Mouse (Mus musculus) A20 (cell line): ENCODE results near the gene Pear1.

Experiments
- DNase-seq: peaks from one replicate; pipeline ENCODE4 v3.0.0-alpha.2; 2011; ENCODE audit warnings: low read depth, low spot score

Pear1 gene

DNA sequence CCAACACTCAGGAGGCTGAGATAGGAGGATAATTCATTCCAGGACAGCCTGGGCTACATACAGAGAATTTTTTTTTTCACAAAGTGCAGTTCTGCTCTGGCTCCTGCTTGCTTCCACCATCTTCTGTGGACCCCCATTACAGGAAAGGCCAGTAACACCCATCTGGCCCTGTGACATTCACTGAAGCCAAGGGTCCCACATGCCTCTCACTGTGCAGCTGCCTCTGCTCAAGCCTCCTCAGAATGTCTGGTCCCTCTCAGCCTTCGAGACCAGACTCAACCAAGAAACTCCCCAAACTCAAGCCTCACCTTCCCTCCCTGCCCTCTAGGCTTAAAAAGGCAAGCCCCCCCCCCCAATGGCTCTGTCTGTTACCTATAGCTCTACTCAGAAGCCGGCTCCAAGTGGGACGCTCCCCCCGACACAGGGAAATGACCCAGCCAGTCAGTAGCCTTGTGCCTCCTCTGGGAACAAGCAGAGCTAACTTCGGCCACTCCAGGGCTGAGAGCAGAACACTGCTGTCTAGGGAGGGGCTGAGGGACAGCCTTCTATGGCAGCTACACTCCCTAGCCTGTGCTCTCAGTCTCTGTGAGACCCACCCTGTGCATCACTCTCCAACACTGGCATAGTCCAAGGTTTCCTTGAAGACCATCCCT lies 58.3 kb downstream of the Pear1 start:
- no peak for DNase-seq

DNA sequence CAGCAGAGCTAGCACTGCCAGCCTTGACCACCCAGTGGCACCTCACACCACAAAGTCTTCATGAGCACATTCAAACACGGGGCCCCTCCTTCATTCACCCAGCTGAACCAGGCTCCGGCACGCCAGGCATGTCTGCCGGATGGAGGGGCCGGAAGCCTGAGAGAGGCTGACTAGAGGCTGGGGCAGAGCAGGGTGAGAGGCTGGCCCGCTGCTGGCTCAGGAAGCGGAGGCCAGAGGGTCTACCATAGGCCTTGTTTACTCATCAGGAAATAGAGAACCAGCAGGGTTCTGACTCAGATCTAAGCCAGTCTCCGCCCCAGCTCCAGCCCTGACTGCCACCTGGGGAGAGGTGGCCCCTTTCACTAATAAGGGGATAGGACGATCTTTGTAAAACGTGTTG lies 59.0 kb downstream of the Pear1 start:
- DNase-seq, result peak; percentile 39

DNA sequence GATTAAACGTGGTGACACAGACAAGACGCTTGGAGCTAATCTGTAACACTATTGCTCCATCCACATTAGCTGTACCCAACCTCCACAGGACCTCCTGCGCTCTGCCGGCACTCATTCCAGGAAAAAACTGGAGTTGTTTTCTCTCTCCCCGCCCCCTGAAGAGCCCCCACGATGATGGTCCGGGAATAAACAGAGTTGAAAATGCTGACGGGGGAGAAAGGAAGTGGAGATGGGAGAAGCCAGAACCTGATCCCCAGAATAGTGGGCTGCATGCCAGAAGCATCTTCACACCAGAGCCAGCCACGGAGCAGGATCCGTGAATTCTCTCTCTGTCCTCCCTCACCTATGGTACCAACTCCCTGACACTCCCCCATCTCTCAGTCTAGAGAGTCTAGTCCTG lies 59.6 kb downstream of the Pear1 start:
- no peak for DNase-seq

DNA sequence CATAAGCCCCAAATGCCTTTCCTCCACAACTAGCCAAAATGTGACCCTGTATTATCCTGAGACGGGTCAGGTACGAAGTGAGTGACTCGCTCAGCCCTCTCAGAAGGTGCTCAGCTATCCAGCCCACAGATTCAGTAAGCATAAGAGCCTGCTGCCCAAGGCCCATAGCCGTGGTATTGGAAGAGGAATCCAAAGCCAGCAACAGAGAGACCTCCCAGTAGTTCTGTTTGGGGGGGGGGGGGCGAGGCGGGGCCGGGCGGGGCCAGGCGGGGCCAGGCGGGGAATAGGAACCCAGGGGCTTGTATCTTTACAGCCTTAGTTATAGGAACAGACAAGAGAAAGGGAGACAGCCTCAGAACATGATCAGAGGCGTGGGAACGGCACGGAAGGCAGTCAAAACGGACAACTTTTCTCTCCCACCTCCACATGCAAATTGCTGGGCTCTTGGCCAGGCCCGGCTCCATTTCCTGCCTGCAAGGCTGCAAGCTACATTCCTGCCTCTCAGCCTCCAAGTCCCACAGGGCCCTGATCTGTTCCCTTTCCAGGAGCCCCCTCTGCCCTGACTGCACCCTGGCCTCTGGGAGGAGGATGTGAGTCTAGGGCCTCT lies 60.3 kb downstream of the Pear1 start:
- DNase-seq, result no peak

DNA sequence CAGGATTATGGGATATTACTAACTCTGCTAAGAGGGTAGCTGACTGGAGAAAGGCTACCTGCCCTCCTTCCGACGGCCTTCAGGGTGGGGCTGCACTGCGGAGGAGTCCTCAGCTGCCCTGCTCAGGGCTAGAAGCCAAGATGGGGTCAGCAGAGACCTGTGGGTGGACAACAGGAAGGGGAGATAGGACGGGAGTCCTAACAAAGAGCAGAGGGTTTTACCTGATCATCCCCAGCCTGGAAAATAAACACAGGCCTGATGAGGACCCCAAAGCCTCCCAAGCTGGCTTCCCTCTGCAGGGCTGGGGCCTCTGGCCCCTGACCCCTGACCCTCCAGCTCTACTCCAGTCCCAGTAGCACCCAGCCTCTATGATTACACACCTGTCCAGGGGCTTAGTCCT lies 60.9 kb downstream of the Pear1 start:
- DNase-seq, result no peak

DNA sequence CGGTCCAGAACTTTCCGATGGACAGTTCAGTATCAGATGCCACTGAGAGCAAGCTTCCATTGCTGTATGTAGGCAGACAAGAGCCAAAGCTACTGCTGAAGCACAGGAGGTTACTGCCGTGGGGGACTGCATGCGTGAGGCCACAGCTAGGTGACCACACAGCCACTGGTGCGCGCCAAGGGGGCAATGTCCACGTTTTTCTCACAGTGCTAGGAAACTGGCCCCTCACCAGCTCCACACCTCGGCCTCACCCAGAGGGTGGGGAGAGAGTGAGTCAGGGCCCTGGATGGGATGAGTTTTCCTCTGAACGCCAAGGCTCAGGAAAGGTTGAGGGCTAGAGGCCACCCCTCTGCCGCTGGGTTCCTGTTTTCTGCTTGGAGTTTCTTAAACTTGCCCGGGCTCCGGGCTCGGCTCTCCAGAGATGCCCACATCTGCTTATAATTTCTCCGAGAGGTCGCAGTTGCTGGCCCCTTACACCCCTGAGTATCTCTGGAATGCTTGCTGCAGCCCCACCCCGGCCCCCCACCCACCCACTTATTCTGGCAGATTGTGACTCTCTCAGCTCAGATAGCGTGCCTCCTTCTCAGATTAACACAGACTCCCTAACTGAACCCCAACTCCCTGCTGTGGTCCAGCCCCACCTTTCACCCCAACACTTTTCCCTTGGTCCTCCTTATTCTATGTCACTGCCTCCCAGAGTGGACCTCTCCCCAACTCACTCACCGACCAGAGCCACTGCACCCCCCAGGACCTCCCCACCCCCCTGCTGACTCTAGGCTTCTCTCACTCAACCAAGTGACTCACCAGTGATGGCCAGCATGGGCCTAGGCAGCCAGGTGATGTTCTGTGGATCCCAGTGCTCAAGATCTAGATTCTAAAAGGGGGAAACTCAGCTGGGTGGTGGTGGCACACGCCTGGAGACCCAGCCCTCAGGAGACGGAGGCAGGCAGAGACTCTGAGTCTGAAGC lies 62.4 kb downstream of the Pear1 start:
- DNase-seq, result no peak

DNA sequence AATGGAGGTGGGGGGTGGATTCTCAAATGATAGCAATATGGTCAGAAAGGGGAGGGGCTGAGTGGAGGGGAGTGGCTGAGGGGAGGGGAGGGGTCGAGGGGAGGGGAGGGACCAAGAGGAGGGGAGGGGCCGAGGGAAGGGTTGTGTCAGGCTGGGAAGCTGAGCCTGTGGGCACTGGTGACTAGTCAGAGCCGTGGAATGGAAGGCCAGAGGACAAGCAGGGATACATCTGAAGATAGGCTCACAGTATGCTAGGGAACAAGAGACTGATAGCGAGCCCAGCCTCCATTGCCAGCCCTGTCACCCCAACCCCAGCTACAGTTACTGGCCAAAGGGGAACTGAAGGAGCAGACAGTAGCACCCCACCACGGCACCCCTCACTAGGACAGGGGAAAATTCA lies 65.5 kb downstream of the Pear1 start:
- DNase-seq, result peak; percentile 42

DNA sequence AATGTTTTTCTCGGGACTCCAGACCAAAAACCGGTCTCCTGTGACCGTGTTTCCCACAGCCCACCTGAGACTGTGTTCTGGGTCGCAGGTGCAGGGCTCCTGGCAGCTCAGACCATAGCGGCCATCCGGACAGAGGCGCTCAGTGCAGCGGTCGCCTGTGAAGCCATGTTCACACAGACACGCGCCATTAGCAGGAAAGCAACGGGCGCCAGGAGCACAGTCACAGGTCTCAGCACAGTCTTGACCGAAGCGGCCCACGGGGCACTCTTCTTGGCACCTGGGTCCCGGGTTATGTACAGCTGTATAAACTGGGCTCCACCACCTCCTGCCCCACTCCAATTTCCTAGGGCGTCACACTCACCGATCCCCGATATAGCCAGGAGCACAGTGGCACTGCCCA lies 67.6 kb downstream of the Pear1 start:
- DNase-seq, result no peak

DNA sequence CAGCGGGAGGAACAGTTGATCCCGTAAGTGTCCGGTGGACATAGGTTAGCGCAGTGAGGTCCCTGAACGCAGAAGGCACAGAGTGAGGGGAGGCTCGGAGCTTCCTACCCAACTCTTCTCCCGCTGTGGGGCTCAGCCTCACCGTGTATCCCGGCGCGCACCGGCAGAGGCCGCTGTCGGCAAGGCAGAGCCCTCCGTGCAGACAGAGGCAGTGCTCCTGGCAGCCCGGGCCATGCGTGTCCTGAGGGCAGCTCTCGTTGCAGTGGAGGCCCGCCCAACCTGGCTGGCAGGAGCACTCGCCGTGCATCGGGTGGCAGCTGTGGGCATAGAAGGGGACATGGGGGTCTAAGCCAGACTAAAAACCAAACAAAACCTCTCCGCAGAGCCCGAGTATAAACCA lies 68.1 kb downstream of the Pear1 start:
- no peak for DNase-seq

DNA sequence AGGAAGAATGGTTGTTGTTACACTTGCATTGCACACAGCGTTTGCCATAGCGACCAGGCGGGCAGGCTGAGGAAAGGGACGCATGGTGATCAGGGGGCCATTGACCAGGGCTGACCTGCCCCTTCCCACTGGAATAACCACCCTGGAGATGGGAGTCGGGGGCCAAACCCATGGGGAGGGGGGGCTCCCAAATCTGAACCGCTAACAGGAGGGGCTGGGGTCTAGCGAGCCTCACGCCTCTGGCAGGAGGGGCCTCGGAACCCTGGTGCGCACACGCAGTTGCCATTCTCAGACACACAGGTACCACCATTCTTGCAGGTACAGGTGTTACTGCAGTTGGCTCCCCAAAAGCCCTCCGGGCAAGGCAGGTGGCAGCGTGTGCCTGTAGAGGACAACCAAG lies 70.3 kb downstream of the Pear1 start:
- no peak for DNase-seq

DNA sequence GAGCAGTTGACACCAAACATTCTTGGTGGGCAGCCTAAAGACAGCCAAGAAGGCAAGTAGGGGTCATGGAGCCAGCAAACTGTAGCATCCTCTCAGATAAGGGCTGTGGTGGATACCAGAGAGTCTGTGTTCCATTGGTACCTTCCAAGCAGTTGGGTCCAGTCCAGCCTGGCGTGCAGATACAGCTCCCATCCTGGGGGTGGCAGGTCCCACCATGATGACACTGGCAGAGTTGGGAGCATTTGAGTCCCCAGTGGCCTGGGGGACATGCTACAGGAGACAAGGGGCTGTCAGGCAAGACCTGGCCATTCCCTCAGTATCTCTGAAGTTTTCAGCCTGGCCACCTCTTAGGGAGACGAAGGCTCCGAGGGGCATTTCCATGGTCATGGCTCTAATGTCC lies 71.5 kb downstream of the Pear1 start:
- no peak for DNase-seq

DNA sequence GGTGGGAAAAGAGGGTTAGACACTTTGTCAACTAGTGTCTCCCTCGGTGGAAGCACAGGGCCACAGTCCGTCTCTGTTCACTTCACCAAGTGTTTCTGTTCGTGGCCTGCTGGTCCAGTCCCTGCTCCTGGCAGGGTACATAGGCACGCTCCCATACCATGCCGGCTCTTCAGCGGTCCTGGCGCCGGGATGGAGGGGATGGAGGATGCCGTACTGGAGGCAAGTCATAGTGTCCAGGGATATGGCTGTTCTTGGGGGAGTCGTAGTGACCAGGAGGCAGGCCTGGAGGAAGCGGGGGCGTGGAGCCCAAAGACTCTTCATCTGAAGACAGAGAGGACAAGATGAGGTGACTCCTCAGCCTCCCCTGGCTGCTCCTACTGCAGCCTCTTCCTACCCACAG lies 74.1 kb downstream of the Pear1 start:
- no peak for DNase-seq

DNA sequence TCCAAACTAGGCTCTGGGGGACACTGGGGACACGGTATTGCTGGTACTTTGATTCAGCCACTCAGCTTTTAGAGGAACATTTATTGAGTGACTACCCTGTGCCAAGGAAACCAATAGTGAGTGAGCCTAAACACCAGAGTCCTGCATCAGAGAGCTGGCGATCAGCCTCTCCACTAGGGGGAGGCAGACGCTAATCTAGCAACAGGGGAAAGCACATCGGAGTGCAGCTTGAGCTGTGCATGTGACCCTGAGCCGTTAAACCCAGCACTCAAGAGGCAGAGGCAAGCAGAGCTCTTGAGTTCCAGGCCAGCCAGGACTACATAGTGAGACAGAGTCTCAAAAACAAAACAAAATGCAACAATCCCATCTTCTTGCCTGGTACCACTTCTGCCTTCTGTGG lies 75.1 kb downstream of the Pear1 start:
- peak; percentile 71 for DNase-seq

DNA sequence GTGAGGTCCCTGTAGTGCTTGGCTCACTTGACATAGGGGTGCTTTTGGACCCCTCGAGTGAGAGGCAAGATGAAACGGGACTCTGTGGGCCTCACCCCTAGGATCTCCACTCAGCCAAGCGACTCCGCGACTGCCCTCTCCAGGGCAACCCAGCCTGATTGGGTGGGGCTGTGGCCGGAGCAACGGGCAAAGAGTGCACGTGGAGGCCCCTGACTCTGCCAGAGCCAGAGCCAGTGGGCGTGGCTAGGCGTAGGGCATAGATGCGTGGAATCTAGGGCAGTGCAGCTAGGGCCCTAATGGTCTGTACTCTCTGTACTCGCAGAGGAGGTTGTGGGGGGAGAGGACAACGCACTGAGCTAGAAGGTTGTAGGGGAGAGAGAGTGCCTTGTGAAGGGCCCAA lies 75.7 kb downstream of the Pear1 start, which contains the start of gene Lrrc71:
Gene Lrrc71, minus strand, starts transcription at position 195 of the 400 bp plus-strand sequence.
- DNase-seq, result no peak

DNA sequence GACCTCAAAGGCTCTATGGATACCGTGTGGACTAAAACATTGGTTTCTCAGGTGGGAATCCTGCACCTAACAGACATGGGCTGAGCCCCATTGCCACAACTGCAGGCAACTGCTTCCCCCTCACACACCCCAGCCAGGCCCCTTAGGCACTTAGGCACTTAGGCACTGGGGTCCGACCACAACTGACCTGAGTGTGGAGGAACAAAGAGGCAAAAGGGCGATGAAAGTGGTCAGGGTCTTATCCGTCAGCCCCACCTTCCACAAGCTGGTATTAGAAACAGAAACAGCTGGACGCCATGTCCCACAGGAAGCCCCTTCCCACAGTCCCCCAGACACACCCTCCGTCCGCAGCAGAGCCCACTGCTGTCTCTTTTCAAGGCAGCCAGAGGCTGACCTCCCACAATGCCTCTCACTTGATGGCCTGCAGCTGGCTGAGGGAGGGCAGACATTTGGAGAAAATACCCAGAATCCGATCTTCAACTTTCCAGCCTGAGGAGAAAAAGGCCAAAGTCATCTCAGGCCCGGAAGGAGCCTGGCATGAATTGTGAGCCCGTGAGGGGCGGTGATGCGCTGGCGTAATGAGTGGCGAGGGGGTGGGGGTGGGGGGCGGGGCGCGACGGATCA lies 79.0 kb downstream of the Pear1 start:
- DNase-seq, result no peak

DNA sequence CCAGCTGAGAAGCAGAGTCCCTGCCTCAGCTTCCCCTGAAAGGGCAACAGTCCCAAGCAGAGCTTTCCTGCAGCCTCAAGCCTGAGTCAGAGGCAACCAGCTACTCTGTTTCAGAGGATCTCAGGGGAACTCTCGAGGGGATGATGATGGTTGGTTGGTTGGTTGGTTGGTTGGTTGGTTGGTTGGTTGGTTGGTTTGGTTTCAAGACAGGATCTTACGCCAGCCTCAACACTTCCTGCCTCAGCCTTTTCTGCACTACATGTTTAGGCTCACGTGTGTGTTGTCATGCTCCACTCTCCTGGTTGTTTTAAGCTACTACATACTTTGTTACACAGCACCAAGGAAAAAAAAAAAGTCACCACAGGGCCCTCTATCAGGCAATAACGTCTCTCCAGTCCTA lies 80.2 kb downstream of the Pear1 start:
- DNase-seq, result no peak

DNA sequence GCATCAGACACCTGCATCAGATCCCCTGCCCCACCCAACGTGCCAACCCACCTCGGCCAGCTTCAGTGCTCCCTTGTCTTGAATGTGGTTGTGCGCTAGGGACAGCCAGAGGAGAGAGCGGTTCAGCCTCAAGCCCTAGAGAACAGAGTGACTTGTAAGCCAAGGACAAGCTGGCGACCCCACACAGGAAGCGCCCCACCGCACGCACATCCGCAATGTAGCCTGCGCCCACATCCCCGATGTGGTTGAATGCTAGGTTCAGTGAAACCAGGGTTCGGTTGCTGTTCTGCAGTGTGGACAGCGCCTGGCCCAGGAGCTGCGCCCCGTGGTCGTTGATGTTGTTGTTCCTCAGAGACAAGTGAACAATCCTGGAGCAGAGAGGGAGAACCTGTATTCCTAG lies 81.4 kb downstream of the Pear1 start:
- no peak for DNase-seq

DNA sequence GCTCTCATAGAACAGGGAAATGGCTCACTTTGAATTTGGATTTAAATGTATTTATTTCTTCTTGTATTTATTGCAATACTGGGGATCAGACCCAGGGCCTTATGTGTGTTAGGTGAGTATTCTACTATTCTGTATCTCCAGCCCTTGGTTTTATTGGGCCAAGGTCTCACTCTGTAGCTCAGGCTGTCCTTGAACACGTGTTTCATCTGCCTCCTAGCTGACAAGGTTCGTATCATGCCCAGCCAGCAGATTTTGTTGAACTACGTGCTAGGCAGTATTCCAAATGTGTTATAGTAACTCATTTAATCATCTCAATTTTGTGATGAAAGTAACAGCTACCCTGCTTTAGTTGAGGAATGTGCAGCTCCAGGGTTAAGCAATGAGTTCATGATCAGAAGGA lies 82.1 kb downstream of the Pear1 start:
- no peak for DNase-seq

DNA sequence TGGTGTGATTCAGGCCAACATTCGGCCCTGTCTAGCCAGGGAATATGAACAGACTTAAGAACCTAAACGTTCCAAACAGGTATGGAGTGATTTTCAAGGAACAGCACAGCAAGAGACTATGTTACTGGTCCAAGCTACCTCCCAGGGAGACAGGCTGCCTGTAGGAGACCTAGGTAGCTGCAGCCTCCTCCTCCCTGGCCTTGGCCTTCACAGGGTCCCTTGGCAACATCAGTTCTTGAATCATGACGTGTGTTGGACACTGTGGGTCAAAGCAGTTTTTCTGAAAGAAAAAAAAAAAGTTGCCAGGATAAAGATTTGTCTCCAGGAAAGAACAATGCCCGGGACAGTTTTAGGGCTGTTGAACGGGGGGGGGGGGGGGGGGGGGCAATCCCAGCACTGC lies 85.2 kb downstream of the Pear1 start:
- no peak for DNase-seq

DNA sequence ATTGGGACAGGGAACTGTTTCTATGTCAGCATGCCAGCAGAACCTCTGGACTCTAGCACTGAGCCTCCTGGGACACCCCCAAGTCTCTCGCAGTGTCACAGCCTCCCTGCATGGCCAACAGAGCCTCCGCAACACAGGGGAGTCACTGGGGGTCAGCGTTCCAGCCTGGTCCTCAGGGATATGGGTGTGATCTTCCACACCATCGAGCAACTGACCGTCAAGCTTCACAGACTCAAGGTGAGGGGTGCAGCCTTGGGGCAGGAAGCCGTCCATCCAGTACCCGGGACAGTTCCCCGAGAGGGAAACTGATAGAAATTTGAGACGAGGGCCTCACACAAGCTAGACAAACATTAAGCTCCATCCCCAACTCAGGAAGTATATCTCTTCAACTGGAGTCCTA lies 88.8 kb downstream of the Pear1 start:
- no peak for DNase-seq

DNA sequence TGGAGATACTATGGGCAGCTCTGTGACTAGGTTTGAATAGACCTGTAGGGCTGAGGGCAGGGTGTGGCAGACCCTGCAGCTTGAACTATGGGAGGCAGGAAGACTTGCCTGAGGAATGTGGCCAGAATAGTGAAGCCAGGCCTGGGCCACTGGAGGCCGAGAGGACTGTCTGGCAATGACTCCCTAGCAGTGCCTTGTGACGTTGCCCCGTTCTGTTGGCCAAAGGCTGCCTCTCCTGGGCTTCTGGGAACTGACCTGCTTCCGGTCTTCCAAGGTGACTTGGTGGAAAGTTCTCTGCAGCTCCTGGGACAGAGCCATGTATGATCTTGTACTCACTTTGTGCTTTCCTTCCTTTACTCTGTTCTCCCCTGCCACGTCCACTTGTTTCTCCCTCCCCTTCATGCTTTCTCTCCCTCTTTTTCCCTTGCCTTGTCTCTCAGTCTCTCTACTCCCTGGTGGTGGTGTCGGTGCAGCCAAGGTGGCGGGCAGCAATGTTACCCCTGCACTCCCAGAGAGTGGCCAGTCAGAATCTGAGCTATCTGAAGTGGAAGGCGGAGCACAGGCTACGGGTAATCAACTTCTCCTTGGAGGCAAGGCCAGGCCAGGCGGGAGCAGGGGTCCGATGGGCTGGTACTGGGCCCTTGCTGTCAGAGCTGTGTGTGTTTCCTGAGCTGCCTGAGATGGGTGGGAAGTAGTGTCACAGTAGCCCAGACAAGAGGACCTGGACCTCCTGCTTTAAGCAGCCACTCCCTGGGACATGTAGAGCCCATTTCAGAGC lies 89.9 kb downstream of the Pear1 start:
- no peak for DNase-seq
